Mouse (Mus musculus) brain, embryonic 14.5 days (tissue): ENCODE measurements around the gene Plce1.

Source experiments
- CTCF ChIP-seq: fragments of 200-500 bp; IDR thresholded peaks from 2 replicates; pipeline ENCODE4 v1.5.1; 2012; ENCODE audit warnings: inconsistent platforms, mild to moderate bottlenecking, moderate library complexity, borderline replicate concordance; ENCODE audit not compliant: insufficient read depth, insufficient read length; ENCODE audit errors: extremely low read depth
- POLR2A ChIP-seq: fragments of 200-500 bp; IDR thresholded peaks from 2 replicates; pipeline ENCODE4 v1.6.1; 2012; ENCODE audit warnings: mild to moderate bottlenecking, inconsistent platforms, borderline replicate concordance; ENCODE audit not compliant: poor library complexity, insufficient read depth, insufficient read length, severe bottlenecking; ENCODE audit errors: extremely low read depth

DNA sequence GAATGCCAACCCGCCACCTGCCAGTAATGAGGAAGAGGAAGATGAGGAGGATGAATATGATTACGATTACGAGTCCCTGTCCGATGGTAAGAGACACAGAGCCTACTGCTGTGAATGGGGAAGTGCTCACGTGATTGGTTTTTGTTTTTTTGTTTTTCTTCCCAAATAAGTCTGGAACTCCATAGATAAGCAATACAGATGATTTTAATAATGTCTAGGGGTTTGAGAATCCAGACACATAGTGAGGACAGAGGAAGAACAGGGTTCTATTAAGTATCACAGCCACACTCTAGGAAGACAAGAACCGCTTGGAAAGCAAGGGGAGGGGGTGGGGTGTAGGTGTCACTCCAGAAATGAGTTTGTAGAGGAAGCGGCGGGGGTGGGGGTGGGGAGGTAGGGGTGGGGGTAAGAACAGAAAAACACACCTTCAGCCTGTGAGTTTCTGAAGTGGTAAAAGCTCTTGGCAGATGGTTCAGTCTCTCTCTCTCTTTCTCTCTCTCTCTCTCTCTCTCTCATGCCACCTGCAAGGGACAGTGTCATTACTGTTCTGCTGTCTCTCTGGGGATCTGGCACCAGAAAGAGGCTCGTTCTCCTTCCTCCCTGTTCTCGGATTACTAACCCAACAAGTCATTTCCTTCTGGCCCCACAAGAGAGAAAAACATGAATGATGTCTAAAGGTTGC, 265.0 kb downstream of the Plce1 start:
- TF ChIP-seq CTCF, result no peak
- no peak for TF ChIP-seq POLR2A
